In genomic region chr19:25415448-25415847, GRCm38 (mm10) we compare ENCODE assay signal across 18 mouse cellular contexts.
DNase-seq lines count a peak whose midpoint lies in the region; ATAC-seq and TF ChIP-seq lines count a peak whose summit lies in the region.
"Had no signal": no experiment of that assay in that cellular context is flagged by ENCODE, and none has a peak within 500 bp of the region (broad histone marks: within the 10 kb centered on the region; RNA-seq: fewer than 3 reads in every experiment).

No protein-coding gene starts in this region.

- no peak for TF ChIP-seq CTCF in embryonic fibroblast, embryonic 13.5 days (IDR thresholded peaks at IDR 0.05; ENCODE audit: borderline replicate concordance, insufficient read depth, low read length)

- WGBS in heart, embryonic 15.5 days = 41% methylated on average over 5 of the region's 5 CpGs
- 16% methylated on average over 5 of the region's 5 CpGs for WGBS in limb, embryonic 15.5 days

- intact Hi-C loops in left cerebral cortex, postnatal 10 days (cut with DNase I) = no loop called here

- H3K4me1 ChIP-seq in heart, embryonic 15.5 days (replicated peaks) = peaks cover 48% of the 10 kb centered on the region
- H3K4me1 ChIP-seq in embryonic fibroblast, embryonic 13.5 days (ENCODE audit: control insufficient read depth, insufficient read depth, low read length) = peaks cover 7% of the 10 kb centered on the region
- H3K4me1 ChIP-seq in limb, embryonic 15.5 days = peaks cover 43% of the 10 kb centered on the region

- TF ChIP-seq POLR2A in embryonic fibroblast, embryonic 13.5 days (IDR thresholded peaks at IDR 0.05; ENCODE audit: low read depth, low read length) = no peak

- DNase-seq in heart, adult 8-10 months (ENCODE audit: low spot score) = no peak
- DNase-seq in NIH3T3 (ENCODE audit: low read depth) = peak; percentile 67
- no peak for DNase-seq in left cerebral cortex, postnatal 10 days (ENCODE audit: extremely low spot score in 1 of 2, low spot score in 2 of 2)
- no peak for DNase-seq in frontal cortex, postnatal 36 days (ENCODE audit: low spot score in 2 of 2)
- DNase-seq: adrenal gland, postnatal 25 days; cerebellum, adult 9-11 months; gastrocnemius, postnatal 25 days; layer of hippocampus, adult 9-11 months; right cerebral cortex, postnatal 25 days; thymus, adult 2 months had no signal

- H3K27ac ChIP-seq in heart, embryonic 15.5 days = peak overlapping the region; percentile 41
- peak overlapping the region; percentile 73 for H3K27ac ChIP-seq in embryonic fibroblast, embryonic 13.5 days (ENCODE audit: insufficient read depth, low read length)
- peak overlapping the region; percentile 75 for H3K27ac ChIP-seq in limb, embryonic 15.5 days
- H3K27ac ChIP-seq: kidney, postnatal 0 days; liver, embryonic 14.5 days; midbrain, embryonic 13.5 days had no signal

- ATAC-seq in heart, embryonic 15.5 days (replicated peaks; ENCODE audit: insufficient number of reproducible peaks, insufficient read depth, low FRiP score, low read depth) = no peak
- ATAC-seq in limb, embryonic 15.5 days (ENCODE audit: insufficient number of reproducible peaks, low FRiP score, low TSS enrichment, low read depth) = no peak
- ATAC-seq: inflammation-experienced regulatory T-cells, adult 6 months; midbrain, embryonic 13.5 days had no signal

- H3K9ac ChIP-seq in heart, embryonic 15.5 days = no peak overlapping the region
- no peak overlapping the region for H3K9ac ChIP-seq in limb, embryonic 15.5 days
- H3K9ac ChIP-seq: liver, embryonic 14.5 days; midbrain, embryonic 13.5 days had no signal

- H3K4me3 ChIP-seq in heart, embryonic 15.5 days = no peak overlapping the region
- H3K4me3 ChIP-seq in embryonic fibroblast, embryonic 13.5 days (ENCODE audit: insufficient read depth, low read length) = no peak overlapping the region
- H3K4me3 ChIP-seq in limb, embryonic 15.5 days = no peak overlapping the region
- H3K4me3 ChIP-seq: midbrain, embryonic 13.5 days had no signal

- peaks cover 14% of the 10 kb centered on the region for H3K36me3 ChIP-seq in heart, embryonic 15.5 days
- peaks cover 14% of the 10 kb centered on the region for H3K36me3 ChIP-seq in limb, embryonic 15.5 days
- H3K36me3 ChIP-seq: G1E had no signal

- H3K4me2 ChIP-seq in heart, embryonic 15.5 days = no peak overlapping the region
- H3K4me2 ChIP-seq in limb, embryonic 15.5 days = peak overlapping the region; percentile 17; the same call in 1 of the 2 replicates
- H3K4me2 ChIP-seq: midbrain, embryonic 13.5 days had no signal

- H3K9me3 ChIP-seq in heart, embryonic 15.5 days (replicated peaks) = no peaks in the 10 kb centered on the region
- H3K9me3 ChIP-seq in limb, embryonic 15.5 days = no peaks in the 10 kb centered on the region
- H3K9me3 ChIP-seq: midbrain, embryonic 13.5 days had no signal

- no peaks in the 10 kb centered on the region for H3K27me3 ChIP-seq in heart, embryonic 15.5 days
- H3K27me3 ChIP-seq in limb, embryonic 15.5 days = no peaks in the 10 kb centered on the region
- H3K27me3 ChIP-seq: midbrain, embryonic 13.5 days had no signal
